In the genomic region with DNA sequence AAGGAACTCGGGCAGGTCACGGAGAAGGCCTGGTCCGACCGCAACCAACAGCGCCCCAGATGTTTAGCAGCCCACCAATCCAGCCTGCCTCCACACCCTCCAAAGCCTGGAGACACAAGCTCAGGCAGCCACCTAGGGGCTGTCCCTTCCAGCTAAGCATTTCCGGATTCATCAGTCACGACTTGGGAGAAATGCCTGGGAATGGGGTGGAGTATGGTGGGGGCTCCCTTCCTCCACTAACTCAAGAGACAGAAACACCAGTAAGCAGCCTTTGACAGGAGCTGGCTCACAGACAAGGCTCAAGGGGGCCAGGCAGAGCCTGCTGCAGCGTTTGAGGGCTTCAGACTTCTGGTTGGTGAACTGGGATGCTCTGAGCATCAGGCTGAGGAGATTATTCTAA, we compare ENCODE assay signal across 8 mouse cellular contexts. TPM values are rescaled to one million over a fixed set of nuclear protein-coding genes. Genes with fewer than 3 reads are reported as not detected.
A peak's percentile ranks its signal among the peaks of the same experiment; 100 is the strongest.
DNase-seq lines count a peak whose midpoint lies in the region; ATAC-seq and TF ChIP-seq lines count a peak whose summit lies in the region.

No protein-coding gene starts in this region.

- no peak overlapping the region for H3K9ac ChIP-seq in lung, embryonic 14.5 days
- 0 out of 2 replicates have a peak overlapping the region, but pooled peaks have one; percentile 20 for H3K9ac ChIP-seq in intestine, embryonic 14.5 days (ENCODE audit: low read length)
- H3K9ac ChIP-seq in midbrain, embryonic 16.5 days (ENCODE audit: low read depth, low read length) = peak overlapping the region; percentile 30; the same call in 1 of the 2 replicates

- no peaks in the 10 kb centered on the region for H3K9me3 ChIP-seq in lung, embryonic 14.5 days (ENCODE audit: low read depth, low read length)
- no peaks in the 10 kb centered on the region for H3K9me3 ChIP-seq in intestine, embryonic 14.5 days (ENCODE audit: control insufficient read depth, low read length)
- H3K9me3 ChIP-seq in midbrain, embryonic 16.5 days (replicated peaks; ENCODE audit: control insufficient read depth, low read length, poor library complexity, severe bottlenecking) = no peaks in the 10 kb centered on the region

- DNase-seq in adrenal gland, postnatal 10 days = peak; percentile 50
- no peak for DNase-seq in adrenal gland, adult 2 months
- peak; percentile 42 for DNase-seq in lung, embryonic 14.5 days
- no peak for DNase-seq in lung, postnatal 25 days (ENCODE audit: low spot score)
- no peak for DNase-seq in intestine, embryonic 14.5 days (ENCODE audit: low spot score)
- no peak for DNase-seq in layer of hippocampus, postnatal 14 days (ENCODE audit: low spot score in 2 of 2)

- 14% methylated on average over 8 of the region's 8 CpGs for WGBS in lung, embryonic 14.5 days
- 14% methylated on average over 8 of the region's 8 CpGs for WGBS in intestine, embryonic 14.5 days
- 42% methylated on average over 8 of the region's 8 CpGs for WGBS in midbrain, embryonic 16.5 days

- TF ChIP-seq CTCF in lung, embryonic 14.5 days (IDR thresholded peaks at IDR 0.05; ENCODE audit: low read depth) = no peak

- H3K4me3 ChIP-seq in lung, embryonic 14.5 days (ENCODE audit: low read depth, low read length) = no peak overlapping the region
- 0 out of 2 replicates have a peak overlapping the region, but pooled peaks have one; percentile 6 for H3K4me3 ChIP-seq in intestine, embryonic 14.5 days (ENCODE audit: low read depth, low read length)
- H3K4me3 ChIP-seq in midbrain, embryonic 16.5 days (ENCODE audit: low read depth, low read length) = no peak overlapping the region

- H3K4me2 ChIP-seq in lung, embryonic 14.5 days = peak overlapping the region; percentile 91
- H3K4me2 ChIP-seq in intestine, embryonic 14.5 days (ENCODE audit: low read length) = peak overlapping the region; percentile 30
- peak overlapping the region; percentile 1; the same call in 1 of the 2 replicates for H3K4me2 ChIP-seq in midbrain, embryonic 16.5 days (ENCODE audit: low read length)

- H3K27me3 ChIP-seq in lung, embryonic 14.5 days (ENCODE audit: insufficient read depth, low read length) = no peaks in the 10 kb centered on the region
- H3K27me3 ChIP-seq in intestine, embryonic 14.5 days (replicated peaks; ENCODE audit: control insufficient read depth, insufficient read depth, low read length) = 0 out of 2 replicates have a peak, but pooled peaks cover 2% of the 10 kb centered on the region
- peaks cover 3% of the 10 kb centered on the region; the same call in 1 of the 2 replicates for H3K27me3 ChIP-seq in midbrain, embryonic 16.5 days (ENCODE audit: control insufficient read depth, insufficient read depth, low read depth, low read length)

- H3K36me3 ChIP-seq in lung, embryonic 14.5 days (ENCODE audit: insufficient read depth) = no peaks in the 10 kb centered on the region
- no peaks in the 10 kb centered on the region for H3K36me3 ChIP-seq in intestine, embryonic 14.5 days (ENCODE audit: control insufficient read depth, insufficient read depth, low read length)
- H3K36me3 ChIP-seq in midbrain, embryonic 16.5 days (ENCODE audit: control insufficient read depth, insufficient read depth, low read length) = no peaks in the 10 kb centered on the region

- H3K4me1 ChIP-seq in lung, embryonic 14.5 days (ENCODE audit: insufficient read depth) = no peaks in the 10 kb centered on the region
- H3K4me1 ChIP-seq in intestine, embryonic 14.5 days (replicated peaks; ENCODE audit: control insufficient read depth, insufficient read depth, low read length) = peaks cover 10% of the 10 kb centered on the region; the same call in 1 of the 2 replicates
- peaks cover 14% of the 10 kb centered on the region for H3K4me1 ChIP-seq in midbrain, embryonic 16.5 days (ENCODE audit: control insufficient read depth, insufficient read depth, low read length)

- no peak overlapping the region for H3K27ac ChIP-seq in lung, embryonic 14.5 days (ENCODE audit: low read depth)
- H3K27ac ChIP-seq in intestine, embryonic 14.5 days (ENCODE audit: low read depth) = no peak overlapping the region
- H3K27ac ChIP-seq in midbrain, embryonic 16.5 days (ENCODE audit: low read length) = no peak overlapping the region

- no peak for ATAC-seq in lung, embryonic 14.5 days (ENCODE audit: insufficient read depth)
- ATAC-seq in intestine, embryonic 14.5 days (replicated peaks; ENCODE audit: low FRiP score, low TSS enrichment, low read depth) = no peak
- no peak for ATAC-seq in midbrain, embryonic 16.5 days
- ATAC-seq in cerebellum, adult (ENCODE audit: insufficient number of reproducible peaks, low FRiP score, low TSS enrichment) = no peak

RNA-seq across cellular contexts. Expression of a gene that starts 1.6 kb away (rescaled TPM):
- total RNA-seq in adrenal gland, postnatal 10 days (2021) = 100 to 1,000 TPM; 124 to 184 TPM
- total RNA-seq in adrenal gland, adult 2 months (2021) = 10 to 100 TPM; 40.9 to 49.3 TPM
- 72.6 and 85.8 TPM in 2 replicates for polyA plus RNA-seq in adrenal gland, adult 2 months (2012; rRNA removed)
- 2.9 and 3.2 TPM in 2 replicates for polyA plus RNA-seq in lung, embryonic 14.5 days (2014; fragmentation: Nextera tagmentation; extraction: Ambion mirVana)
- 3.9 and 4.0 TPM in 2 replicates for polyA plus RNA-seq in intestine, embryonic 14.5 days (2014; fragmentation: Nextera tagmentation; extraction: Ambion mirVana)
- polyA plus RNA-seq in midbrain, embryonic 16.5 days (2015; fragmentation: Nextera tagmentation; extraction: Ambion mirVana) = 6.8 and 9.2 TPM in 2 replicates
- total RNA-seq in layer of hippocampus, postnatal 14 days (2021) = 10 to 100 TPM; 34.0 to 36.2 TPM

RNA-seq across cellular contexts. Expression of a gene that starts 23.5 kb away (rescaled TPM):
- 10 to 100 TPM; 28.9 to 48.5 TPM for total RNA-seq in adrenal gland, postnatal 10 days (2021)
- total RNA-seq in adrenal gland, adult 2 months (2021) = 10 to 100 TPM; 31.8 to 31.9 TPM
- polyA plus RNA-seq in adrenal gland, adult 2 months (2012; rRNA removed) = 34.8 and 36.2 TPM in 2 replicates
- polyA plus RNA-seq in lung, embryonic 14.5 days (2014; fragmentation: Nextera tagmentation; extraction: Ambion mirVana) = 33.4 and 33.5 TPM in 2 replicates
- polyA plus RNA-seq in intestine, embryonic 14.5 days (2014; fragmentation: Nextera tagmentation; extraction: Ambion mirVana) = 28.1 and 31.7 TPM in 2 replicates
- polyA plus RNA-seq in midbrain, embryonic 16.5 days (2015; fragmentation: Nextera tagmentation; extraction: Ambion mirVana) = 104 TPM in 2 replicates
- 100 to 1,000 TPM; 124 TPM for total RNA-seq in layer of hippocampus, postnatal 14 days (2021)

RNA-seq across cellular contexts. Expression of a gene that starts 23.7 kb away (rescaled TPM):
- 10 to 100 TPM; 11.2 to 13.2 TPM for total RNA-seq in adrenal gland, postnatal 10 days (2021)
- total RNA-seq in adrenal gland, adult 2 months (2021) = 10 to 100 TPM; 10.8 to 11.5 TPM
- polyA plus RNA-seq in adrenal gland, adult 2 months (2012; rRNA removed) = 17.4 and 21.2 TPM in 2 replicates
- 27.8 and 28.6 TPM in 2 replicates for polyA plus RNA-seq in lung, embryonic 14.5 days (2014; fragmentation: Nextera tagmentation; extraction: Ambion mirVana)
- polyA plus RNA-seq in intestine, embryonic 14.5 days (2014; fragmentation: Nextera tagmentation; extraction: Ambion mirVana) = 24.4 and 25.8 TPM in 2 replicates
- 116 and 133 TPM in 2 replicates for polyA plus RNA-seq in midbrain, embryonic 16.5 days (2015; fragmentation: Nextera tagmentation; extraction: Ambion mirVana)
- total RNA-seq in layer of hippocampus, postnatal 14 days (2021) = 10 to 100 TPM; 60.1 to 67.4 TPM

RNA-seq across cellular contexts. Expression of a gene that starts 38.4 kb away (rescaled TPM):
- 10 to 100 TPM; 43.1 to 47.0 TPM for total RNA-seq in adrenal gland, postnatal 10 days (2021)
- total RNA-seq in adrenal gland, adult 2 months (2021) = 10 to 100 TPM; 66.5 to 74.0 TPM
- 277 and 300 TPM in 2 replicates for polyA plus RNA-seq in adrenal gland, adult 2 months (2012; rRNA removed)
- polyA plus RNA-seq in lung, embryonic 14.5 days (2014; fragmentation: Nextera tagmentation; extraction: Ambion mirVana) = 49.1 and 50.5 TPM in 2 replicates
- 44.1 and 50.8 TPM in 2 replicates for polyA plus RNA-seq in intestine, embryonic 14.5 days (2014; fragmentation: Nextera tagmentation; extraction: Ambion mirVana)
- 51.0 and 54.5 TPM in 2 replicates for polyA plus RNA-seq in midbrain, embryonic 16.5 days (2015; fragmentation: Nextera tagmentation; extraction: Ambion mirVana)
- total RNA-seq in layer of hippocampus, postnatal 14 days (2021) = 10 to 100 TPM; 46.1 to 49.4 TPM

Comparison
In these comparisons a context has a peak if more than half of its experiments do, and no peak if none do; other contexts are left out.
1. DNase-seq: peak in adrenal gland, postnatal 10 days (single experiment) and lung, embryonic 14.5 days (single experiment); none in adrenal gland, adult 2 months (single experiment), lung, postnatal 25 days (single experiment), intestine, embryonic 14.5 days (single experiment) and layer of hippocampus, postnatal 14 days (0 of 2).
2. H3K4me2 ChIP-seq: peak in every context shown above with its lines; median percentile 91 in lung, embryonic 14.5 days; 30 in intestine, embryonic 14.5 days; 1 in midbrain, embryonic 16.5 days.